Mouse (Mus musculus) midbrain, embryonic 15.5 days (tissue): ENCODE measurements at regions not wholly inside any gene's neighbourhood (a gene's known extent, or its start where the extent isn't known, plus 50 kb on each side); places are given as distances from the start of the nearest gene placed in this dataset.
"Not testable (repeated sequence)": the region's sequence is repeated elsewhere in the genome, so short reads cannot be mapped to it uniquely, and the experiment has no call there.

Experiments
- ATAC-seq: fragments of 200-750 bp; cut with Nextera tagmentation; replicated peaks from 2 replicates; pipeline ENCODE4 v1.8.0; 2017; ENCODE audit warnings: moderate TSS enrichment
- H3K27ac ChIP-seq: fragments of 300-500 bp; sonication (generic); 2 replicates; pipeline ENCODE4 v1.5.1; 2015; ENCODE audit warnings: mild to moderate bottlenecking, inconsistent platforms
- H3K27me3 ChIP-seq: fragments of 300-500 bp; sonication (generic); replicated peaks from 2 replicates; pipeline ENCODE4 v1.6.1; 2015; ENCODE audit warnings: inconsistent platforms
- H3K36me3 ChIP-seq: fragments of 300-500 bp; sonication (generic); replicated peaks from 2 replicates; pipeline ENCODE4 v1.6.1; 2015; ENCODE audit warnings: inconsistent platforms
- H3K4me1 ChIP-seq: fragments of 300-500 bp; sonication (generic); 2 replicates; pipeline ENCODE4 v1.6.1; 2015; ENCODE audit warnings: inconsistent platforms
- H3K4me2 ChIP-seq: fragments of 300-500 bp; sonication (generic); 2 replicates; pipeline ENCODE4 v1.6.1; 2015; ENCODE audit warnings: inconsistent platforms, mild to moderate bottlenecking, moderate library complexity
- H3K4me3 ChIP-seq: fragments of 300-500 bp; sonication (generic); 2 replicates; pipeline ENCODE4 v1.5.1; 2015; ENCODE audit warnings: mild to moderate bottlenecking, inconsistent platforms
- H3K9ac ChIP-seq: fragments of 300-500 bp; sonication (generic); 2 replicates; pipeline ENCODE4 v1.6.1; 2015; ENCODE audit warnings: mild to moderate bottlenecking, inconsistent platforms
- H3K9me3 ChIP-seq: fragments of 300-500 bp; sonication (generic); 2 replicates; pipeline ENCODE4 v1.6.1; 2016; ENCODE audit warnings: inconsistent platforms
- WGBS: fragments of 180-500 bp; shearing (Covaris S2); methylation state at CpG from one replicate; pipeline ENCODE4 v1.1.7; 2015; ENCODE audit warnings: mixed read lengths; 5-methylcytosine and 5-hydroxymethylcytosine counted together

DNA sequence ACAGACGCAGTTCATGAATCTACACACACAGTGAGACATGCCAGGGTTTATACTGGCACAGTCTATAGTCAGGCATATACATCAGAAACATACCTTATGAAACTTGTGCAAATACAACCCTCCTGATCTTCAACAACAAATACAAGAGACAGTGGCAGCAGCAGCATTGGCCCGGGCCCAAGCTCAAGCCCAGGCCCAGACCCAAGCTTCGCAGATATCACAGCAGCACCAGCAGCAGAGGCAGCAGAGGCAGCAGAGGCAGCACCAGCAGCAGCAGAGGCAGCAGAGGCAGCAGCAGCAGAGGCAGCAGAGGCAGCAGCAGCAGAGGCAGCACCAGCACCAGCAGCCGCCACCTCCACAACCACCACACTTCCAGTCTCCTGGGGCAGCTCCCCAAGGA is 80.0 kb downstream of the Samd9l start:
- ATAC-seq = no peak
- Histone ChIP-seq H3K27ac (no peak overlapping the region), H3K9ac (no peak overlapping the region), H3K9me3 (no peaks in the 10 kb centered on the region), H3K36me3 (no peaks in the 10 kb centered on the region), H3K4me3 (no peak overlapping the region), H3K4me1 (no peaks in the 10 kb centered on the region), H3K27me3 (no peaks in the 10 kb centered on the region), H3K4me2 (no peak overlapping the region)
- WGBS = 91% methylated on average over 4 of the region's 4 CpGs

DNA sequence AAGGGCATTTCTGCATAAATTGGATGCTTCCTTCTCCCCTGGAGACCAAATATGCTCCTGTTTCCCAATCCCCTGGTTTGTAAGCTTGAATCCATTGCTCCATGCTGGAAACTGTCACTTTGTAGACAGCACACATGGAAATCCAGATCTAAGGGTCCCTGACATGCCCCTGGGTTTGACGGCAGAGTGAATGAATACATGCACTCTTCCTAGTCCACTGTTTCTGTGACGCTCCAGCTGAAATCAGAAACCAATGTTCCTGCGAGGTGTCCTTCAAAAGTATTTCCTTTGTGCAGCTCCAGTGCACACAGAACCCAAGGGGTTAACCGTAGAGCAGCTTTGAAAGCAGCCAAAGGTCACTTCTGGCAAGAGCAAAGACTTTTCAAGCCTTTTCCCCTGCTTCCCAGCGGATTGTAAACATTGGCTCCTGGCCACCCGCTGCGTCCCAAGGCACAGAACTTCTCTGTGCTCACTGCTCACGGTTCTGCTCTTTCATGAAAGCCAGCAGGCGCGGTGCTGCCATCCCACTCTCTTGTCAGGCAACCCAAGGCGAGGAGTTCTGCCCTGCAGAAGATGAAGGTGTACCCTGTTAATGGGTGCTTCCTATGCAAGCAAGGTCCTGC is 91.7 kb downstream of the Samd9l start:
- H3K4me1 ChIP-seq, H3K9me3 ChIP-seq, H3K4me3 ChIP-seq, H3K36me3 ChIP-seq, H3K27me3 ChIP-seq, H3K27ac ChIP-seq, H3K9ac ChIP-seq: not testable (repeated sequence)
- WGBS = 1% methylated on average over 11 of the region's 11 CpGs
- H3K4me2 ChIP-seq = peak overlapping the region; percentile 36
- ATAC-seq = peak; percentile 90

DNA sequence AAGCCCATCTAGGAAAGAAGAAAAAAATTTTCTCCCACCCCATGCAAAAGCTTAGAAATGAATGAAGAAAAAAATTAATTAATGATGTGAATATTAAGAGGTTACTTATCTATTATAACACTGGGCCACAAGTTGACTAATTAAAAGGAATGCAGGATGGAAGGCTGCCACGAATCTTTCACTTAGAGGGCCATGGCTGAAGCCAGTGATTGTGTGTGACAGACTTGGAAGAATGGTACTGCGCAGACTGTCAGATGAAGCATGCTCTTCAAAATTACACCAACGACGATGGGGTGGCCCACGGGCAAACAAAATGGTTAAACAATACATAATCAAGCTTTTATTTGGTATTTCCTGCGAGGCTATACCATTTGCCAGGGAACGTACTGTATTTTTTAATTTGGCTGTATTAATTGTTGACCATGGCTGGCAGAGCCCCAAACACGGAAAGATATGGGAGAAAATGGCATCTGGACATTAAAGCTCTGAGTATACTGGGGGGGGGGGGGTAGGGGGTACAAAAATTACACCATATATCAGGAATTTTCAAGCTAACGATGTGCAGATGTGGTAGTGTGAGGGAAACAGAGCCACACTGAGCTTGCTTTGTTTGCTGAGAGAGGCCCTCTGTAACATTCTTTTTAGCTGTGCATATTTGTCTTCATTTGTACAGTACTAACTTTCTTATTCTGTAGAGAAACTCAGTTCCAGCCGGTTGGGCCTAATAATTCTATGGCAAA is 94.3 kb downstream of the Samd9l start:
- H3K4me2 ChIP-seq, H3K4me1 ChIP-seq, H3K27me3 ChIP-seq, H3K36me3 ChIP-seq, H3K27ac ChIP-seq, H3K9me3 ChIP-seq, H3K9ac ChIP-seq, H3K4me3 ChIP-seq, ATAC-seq: not testable (repeated sequence)
- 72% methylated on average over 10 of the region's 10 CpGs for WGBS

DNA sequence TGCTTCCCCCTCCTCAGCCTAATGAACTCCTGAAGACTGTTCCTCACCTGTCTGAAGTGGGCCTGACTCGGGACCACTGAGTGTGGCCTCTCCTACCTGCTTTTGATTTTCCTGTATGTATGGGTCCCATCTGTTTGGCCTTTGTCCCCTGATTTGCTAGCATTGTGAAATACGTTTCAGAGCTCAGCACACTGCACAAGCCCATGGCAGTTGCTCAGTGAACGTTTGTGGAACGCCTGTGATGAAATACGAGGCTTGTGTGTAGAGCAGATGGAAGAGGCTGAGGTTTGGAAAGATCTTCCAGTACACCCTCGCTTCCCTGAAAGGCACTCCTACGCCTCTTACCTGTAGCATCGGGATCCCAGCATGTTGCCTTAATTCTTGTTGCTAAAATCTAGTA is 106.1 kb downstream of the Samd9l start:
- H3K9me3 ChIP-seq, H3K4me3 ChIP-seq, H3K4me2 ChIP-seq, H3K9ac ChIP-seq, H3K4me1 ChIP-seq, H3K27ac ChIP-seq, ATAC-seq, H3K27me3 ChIP-seq, H3K36me3 ChIP-seq: not testable (repeated sequence)
- WGBS = 89% methylated on average over 8 of the region's 8 CpGs

DNA sequence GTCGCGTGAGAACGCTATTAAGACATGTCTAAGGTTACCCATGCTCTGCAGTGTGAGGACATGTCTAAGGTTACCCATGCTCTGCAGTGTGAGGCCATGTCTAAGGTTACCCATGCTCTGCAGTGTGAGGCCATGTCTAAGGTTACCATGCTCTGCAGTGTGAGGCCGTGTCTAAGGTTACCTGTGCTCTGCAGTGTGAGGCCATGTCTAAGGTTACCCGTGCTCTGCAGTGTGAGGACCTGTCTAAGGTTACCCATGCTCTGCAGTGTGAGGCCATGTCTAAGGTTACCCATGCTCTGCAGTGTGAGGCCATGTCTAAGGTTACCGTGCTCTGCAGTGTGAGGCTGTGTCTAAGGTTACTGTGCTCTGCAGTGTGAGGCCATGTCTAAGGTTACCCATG is 107.4 kb downstream of the Samd9l start:
- ATAC-seq = not testable (repeated sequence)

DNA sequence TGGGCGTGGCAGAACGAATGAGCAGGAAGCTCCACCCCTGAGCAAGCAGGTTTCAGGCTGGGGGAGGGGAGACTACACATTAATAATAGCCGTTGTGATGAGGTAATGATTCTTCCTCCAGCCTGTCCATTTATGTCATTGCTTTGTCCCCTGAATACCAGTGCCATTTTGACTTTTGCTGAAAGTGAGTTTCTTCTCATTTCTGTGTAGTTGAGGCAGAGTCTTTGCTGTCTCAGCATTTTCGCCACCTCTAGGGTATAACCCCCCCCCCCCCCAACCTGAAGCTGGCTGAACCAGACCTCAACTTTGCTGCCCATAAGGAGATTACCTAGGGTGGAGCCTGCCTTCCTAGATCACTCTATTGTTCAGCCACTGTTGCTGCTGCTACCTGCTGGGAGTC is 130.6 kb downstream of the Samd9l start:
- H3K9me3 ChIP-seq, H3K4me2 ChIP-seq, H3K27me3 ChIP-seq, H3K36me3 ChIP-seq, H3K9ac ChIP-seq, H3K4me3 ChIP-seq, ATAC-seq, H3K4me1 ChIP-seq, H3K27ac ChIP-seq: not testable (repeated sequence)
- 77% methylated on average over 4 of the region's 4 CpGs for WGBS

More for the DNA sequence above, 107.4 kb downstream of the Samd9l start:
- not testable (repeated sequence) for H3K9me3 ChIP-seq, H3K36me3 ChIP-seq, H3K4me1 ChIP-seq, H3K4me3 ChIP-seq, H3K4me2 ChIP-seq, H3K9ac ChIP-seq, H3K27me3 ChIP-seq, H3K27ac ChIP-seq
- WGBS = 95% methylated on average over 6 of the region's 6 CpGs

DNA sequence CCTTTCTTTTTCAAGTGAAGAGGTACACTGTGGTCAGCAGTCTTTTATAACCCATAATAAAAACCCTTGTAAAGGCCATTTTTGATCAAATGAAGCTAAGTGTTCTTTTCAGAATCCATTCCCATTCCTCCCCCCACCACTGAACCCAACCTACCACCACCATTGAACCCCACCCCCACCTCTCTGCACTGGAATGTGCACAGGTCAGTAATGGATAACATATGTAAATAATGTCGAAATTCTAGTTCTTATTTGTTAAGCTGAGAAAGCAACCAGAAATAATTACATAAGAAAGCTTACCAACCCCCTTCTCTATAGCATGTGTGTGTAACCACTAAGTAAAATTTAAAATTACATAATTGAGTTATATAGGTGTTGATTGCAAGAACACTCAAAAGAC is 133.9 kb downstream of the Samd9l start:
- not testable (repeated sequence) for H3K9me3 ChIP-seq, H3K9ac ChIP-seq, H3K4me2 ChIP-seq, H3K27me3 ChIP-seq, H3K36me3 ChIP-seq, H3K4me3 ChIP-seq, H3K4me1 ChIP-seq, H3K27ac ChIP-seq, ATAC-seq
- WGBS = 81% methylated on average over 1 of the region's 1 CpGs
